In genomic region chr4:151901422-151901821, GRCm38 (mm10) we compare ENCODE assay signal across 8 mouse cellular contexts. TPM values are rescaled to one million over a fixed set of nuclear protein-coding genes. Genes with fewer than 3 reads are reported as not detected.
DNase-seq lines count a peak whose midpoint lies in the region; ATAC-seq and TF ChIP-seq lines count a peak whose summit lies in the region.

No protein-coding gene starts in this region.

- H3K36me3 ChIP-seq in intestine, postnatal 0 days (ENCODE audit: control insufficient read depth, insufficient read depth), result no peaks in the 10 kb centered on the region
- no peaks in the 10 kb centered on the region for H3K36me3 ChIP-seq in intestine, embryonic 16.5 days (ENCODE audit: control insufficient read depth, insufficient read depth, low read length)
- H3K36me3 ChIP-seq in MEL (ENCODE audit: control insufficient read depth in 1 of 2, insufficient read depth in 2 of 2, low read length in 2 of 2), result peaks cover 0 to 28% of the 10 kb centered on the region in 2 experiments; a peak in 2 of 4 replicates
- no peaks in the 10 kb centered on the region for H3K36me3 ChIP-seq in lung, postnatal 0 days (ENCODE audit: insufficient read depth, low read length)
- no peaks in the 10 kb centered on the region for H3K36me3 ChIP-seq in hindbrain, embryonic 11.5 days (ENCODE audit: control insufficient read depth, insufficient read depth, low read length)

- ATAC-seq in intestine, postnatal 0 days, result no peak
- no peak for ATAC-seq in intestine, embryonic 16.5 days
- ATAC-seq in erythroblast, adult 5-6 weeks (replicated peaks; ENCODE audit: low FRiP score, poor library complexity, severe bottlenecking), result peak; percentile 55; the same call in 1 of the 2 replicates
- ATAC-seq in lung, postnatal 0 days, result no peak
- no peak for ATAC-seq in hindbrain, embryonic 11.5 days (ENCODE audit: low FRiP score)
- ATAC-seq in frontal cortex, adult (ENCODE audit: low TSS enrichment), result no peak

- peak; percentile 65 for TF ChIP-seq RAD21 in MEL (IDR thresholded peaks at IDR 0.05; ENCODE audit: low read depth, low read length)

- H3K4me2 ChIP-seq in intestine, postnatal 0 days (replicated peaks; ENCODE audit: low read depth), result no peak overlapping the region
- H3K4me2 ChIP-seq in intestine, embryonic 16.5 days (ENCODE audit: low read depth, low read length), result no peak overlapping the region
- H3K4me2 ChIP-seq in lung, postnatal 0 days (replicated peaks; ENCODE audit: low read depth, low read length), result no peak overlapping the region
- H3K4me2 ChIP-seq in hindbrain, embryonic 11.5 days (replicated peaks; ENCODE audit: low read depth, low read length), result no peak overlapping the region

- H3K27ac ChIP-seq in intestine, postnatal 0 days (ENCODE audit: low read depth, low read length), result no peak overlapping the region
- no peak overlapping the region for H3K27ac ChIP-seq in intestine, embryonic 16.5 days (ENCODE audit: low read length)
- peak overlapping the region; percentile 68 for H3K27ac ChIP-seq in MEL (ENCODE audit: control insufficient read depth, low read depth, low read length)
- 0 out of 2 replicates have a peak overlapping the region, but pooled peaks have one; percentile 64 for H3K27ac ChIP-seq in lung, postnatal 0 days (ENCODE audit: low read length)
- no peak overlapping the region for H3K27ac ChIP-seq in hindbrain, embryonic 11.5 days (ENCODE audit: low read depth, low read length)

- no peak for TF ChIP-seq POLR2A in MEL (IDR thresholded peaks at IDR 0.05; ENCODE audit: control insufficient read depth in 1 of 2, insufficient read depth in 1 of 2, low read depth in 1 of 2, low read length in 2 of 2, poor library complexity in 1 of 2)

- 0 out of 2 replicates have a peak, but pooled peaks cover 4% of the 10 kb centered on the region for H3K27me3 ChIP-seq in intestine, postnatal 0 days (replicated peaks; ENCODE audit: control insufficient read depth, insufficient read depth, low read length)
- H3K27me3 ChIP-seq in intestine, embryonic 16.5 days (replicated peaks; ENCODE audit: control insufficient read depth, insufficient read depth, low read length), result no peaks in the 10 kb centered on the region
- no peaks in the 10 kb centered on the region for H3K27me3 ChIP-seq in MEL (ENCODE audit: control insufficient read depth in 1 of 2, insufficient read depth in 2 of 2, low read length in 2 of 2)
- no peaks in the 10 kb centered on the region for H3K27me3 ChIP-seq in lung, postnatal 0 days (replicated peaks; ENCODE audit: insufficient read depth, low read length)
- H3K27me3 ChIP-seq in hindbrain, embryonic 11.5 days (ENCODE audit: control insufficient read depth, insufficient read depth, low read length), result no peaks in the 10 kb centered on the region

- no peak overlapping the region for H3K4me3 ChIP-seq in intestine, postnatal 0 days (ENCODE audit: low read depth, low read length)
- no peak overlapping the region for H3K4me3 ChIP-seq in intestine, embryonic 16.5 days (ENCODE audit: low read length)
- H3K4me3 ChIP-seq in MEL (ENCODE audit: control insufficient read depth in 1 of 2, insufficient read depth in 1 of 2, low read depth in 2 of 2, low read length in 2 of 2), result peak overlapping the region; percentile 60 to 96
- no peak overlapping the region for H3K4me3 ChIP-seq in lung, postnatal 0 days (ENCODE audit: low read depth, low read length)
- no peak overlapping the region for H3K4me3 ChIP-seq in hindbrain, embryonic 11.5 days (ENCODE audit: low read depth, low read length)

- TF ChIP-seq EP300 in MEL (IDR thresholded peaks at IDR 0.05; ENCODE audit: low read depth in 1 of 2, low read length in 2 of 2), result no peak
- TF ChIP-seq EP300 in lung, postnatal 0 days (IDR thresholded peaks at IDR 0.05), result no peak

- WGBS in intestine, postnatal 0 days, result 63% methylated on average over 11 of the region's 11 CpGs
- 59% methylated on average over 11 of the region's 11 CpGs for WGBS in intestine, embryonic 16.5 days
- 44% methylated on average over 11 of the region's 11 CpGs for WGBS in lung, postnatal 0 days
- 69% methylated on average over 11 of the region's 11 CpGs for WGBS in hindbrain, embryonic 11.5 days

- no peak overlapping the region for H3K9ac ChIP-seq in intestine, postnatal 0 days (ENCODE audit: low read depth, low read length)
- no peak overlapping the region for H3K9ac ChIP-seq in intestine, embryonic 16.5 days (ENCODE audit: low read depth, low read length)
- H3K9ac ChIP-seq in MEL (ENCODE audit: control insufficient read depth, low read depth, low read length, poor library complexity, severe bottlenecking), result peak overlapping the region; percentile 67
- H3K9ac ChIP-seq in lung, postnatal 0 days (replicated peaks; ENCODE audit: low read depth), result no peak overlapping the region
- H3K9ac ChIP-seq in hindbrain, embryonic 11.5 days (ENCODE audit: low read depth, low read length), result no peak overlapping the region

- TF ChIP-seq CTCF in intestine, postnatal 0 days (IDR thresholded peaks at IDR 0.05; ENCODE audit: low read depth), result peak; percentile 46
- peak; percentile 90 to 94 (median 91) for TF ChIP-seq CTCF in MEL (IDR thresholded peaks at IDR 0.05 in 2 of 3, conservative IDR thresholded peaks at IDR 0.05 in 1 of 3; ENCODE audit: control insufficient read depth in 1 of 3, insufficient read depth in 1 of 3, low read depth in 2 of 3, low read length in 3 of 3, poor library complexity in 1 of 3, severe bottlenecking in 1 of 3)
- peak; percentile 41 for TF ChIP-seq CTCF in lung, postnatal 0 days (IDR thresholded peaks at IDR 0.05)

- H3K9me3 ChIP-seq in intestine, postnatal 0 days (ENCODE audit: control insufficient read depth), result no peaks in the 10 kb centered on the region
- no peaks in the 10 kb centered on the region for H3K9me3 ChIP-seq in intestine, embryonic 16.5 days (ENCODE audit: control insufficient read depth, low read length)
- H3K9me3 ChIP-seq in MEL (replicated peaks; ENCODE audit: insufficient read depth, low read length), result no peaks in the 10 kb centered on the region
- no peaks in the 10 kb centered on the region for H3K9me3 ChIP-seq in lung, postnatal 0 days (ENCODE audit: low read length)
- H3K9me3 ChIP-seq in hindbrain, embryonic 11.5 days (ENCODE audit: control insufficient read depth, low read length), result no peaks in the 10 kb centered on the region

- no peaks in the 10 kb centered on the region for H3K79me2 ChIP-seq in MEL (ENCODE audit: control insufficient read depth, insufficient read depth, low read length, poor library complexity)

- peak; percentile 89 for DNase-seq in MEL (ENCODE audit: low read depth, low spot score)
- DNase-seq in lung, postnatal 0 days (ENCODE audit: low spot score), result no peak
- DNase-seq in layer of hippocampus, postnatal 14 days (ENCODE audit: low spot score in 2 of 2), result no peak
- DNase-seq in hindbrain, embryonic 11.5 days (ENCODE audit: low spot score), result no peak

- no peaks in the 10 kb centered on the region; the same call in 1 of the 2 replicates for H3K4me1 ChIP-seq in intestine, postnatal 0 days (replicated peaks; ENCODE audit: control insufficient read depth, insufficient read depth, low read length)
- 0 out of 2 replicates have a peak, but pooled peaks cover 3% of the 10 kb centered on the region for H3K4me1 ChIP-seq in intestine, embryonic 16.5 days (ENCODE audit: control insufficient read depth, insufficient read depth, low read length)
- H3K4me1 ChIP-seq in MEL (ENCODE audit: control insufficient read depth in 1 of 2, insufficient read depth in 2 of 2, low read length in 2 of 2), result peaks cover 15 to 36% of the 10 kb centered on the region in 2 experiments
- H3K4me1 ChIP-seq in lung, postnatal 0 days (ENCODE audit: insufficient read depth, low read depth, low read length), result peaks cover 12% of the 10 kb centered on the region
- H3K4me1 ChIP-seq in hindbrain, embryonic 11.5 days (replicated peaks; ENCODE audit: control insufficient read depth, insufficient read depth, low read length), result no peaks in the 10 kb centered on the region

TF ChIP-seq in MEL, 35 proteins besides CTCF, POLR2A, EP300 and RAD21 (continues in another document):
- TF ChIP-seq BHLHE40 (IDR thresholded peaks at IDR 0.05; ENCODE audit: borderline replicate concordance, low read depth, low read length) (no peak), NELFE (IDR thresholded peaks at IDR 0.05; ENCODE audit: low read depth, low read length) (no peak), ETS1 (IDR thresholded peaks at IDR 0.05; ENCODE audit: low read depth, low read length) (0 out of 2 replicates have a peak, but pooled peaks have one; percentile 18), ZMIZ1 (IDR thresholded peaks at IDR 0.05; ENCODE audit: low read depth, low read length) (no peak), TCF12 (IDR thresholded peaks at IDR 0.05; ENCODE audit: low read depth, low read length) (no peak), MXI1 (IDR thresholded peaks at IDR 0.05; ENCODE audit: low read depth, low read length) (peak; percentile 27; the same call in 1 of the 2 replicates), ZC3H11A (IDR thresholded peaks at IDR 0.05; ENCODE audit: low read depth, low read length) (peak; percentile 34)

RNA-seq across cellular contexts. Expression of gene Dnajc11, which starts 32.1 kb away (rescaled TPM):
- polyA plus RNA-seq in intestine, postnatal 0 days (2015; fragmentation: Nextera tagmentation; extraction: Ambion mirVana), result 25.7 and 29.7 TPM in 2 replicates
- polyA plus RNA-seq in intestine, embryonic 16.5 days (2015; fragmentation: Nextera tagmentation; extraction: Ambion mirVana), result 71.0 and 73.6 TPM in 2 replicates
- 109 and 128 TPM in 2 replicates for total RNA-seq in MEL (2012; rRNA removed)
- polyA plus RNA-seq in MEL (2012; ENCODE audit: insufficient read depth in 1 of 2, insufficient read length in 2 of 2, low read depth in 1 of 2, low replicate concordance in 2 of 2, missing spikeins in 1 of 2), result 100 to 1,000 TPM; 157 to 278 TPM
- total RNA-seq in erythroblast, adult 5-6 weeks (2015; ENCODE audit: low replicate concordance), result 17.1 and 26.3 TPM in 2 replicates
- total RNA-seq in erythroblast, adult 5-6 weeks (2017; ENCODE audit: low replicate concordance), result 39.4 and 50.2 TPM in 2 replicates
- 23.0 and 24.9 TPM in 2 replicates for polyA plus RNA-seq in lung, postnatal 0 days (2015; fragmentation: Nextera tagmentation; extraction: Ambion mirVana)
- total RNA-seq in layer of hippocampus, postnatal 14 days (2021), result 10 to 100 TPM; 66.9 to 70.5 TPM
- polyA plus RNA-seq in hindbrain, embryonic 11.5 days (2014; fragmentation: Nextera tagmentation; extraction: Ambion mirVana), result 73.8 and 80.1 TPM in 2 replicates

RNA-seq across cellular contexts. Expression of gene Camta1, which starts 39.7 kb away (rescaled TPM):
- 54.1 and 58.8 TPM in 2 replicates for polyA plus RNA-seq in intestine, postnatal 0 days (2015; fragmentation: Nextera tagmentation; extraction: Ambion mirVana)
- polyA plus RNA-seq in intestine, embryonic 16.5 days (2015; fragmentation: Nextera tagmentation; extraction: Ambion mirVana), result 51.4 and 69.1 TPM in 2 replicates
- total RNA-seq in MEL (2012; rRNA removed), result 23.5 and 28.2 TPM in 2 replicates
- polyA plus RNA-seq in MEL (2012; ENCODE audit: insufficient read depth in 1 of 2, insufficient read length in 2 of 2, low read depth in 1 of 2, low replicate concordance in 2 of 2, missing spikeins in 1 of 2), result 10 to 100 TPM in 1 of 2 experiments, not detected in 1; 87.5 TPM
- 11.7 and 27.8 TPM in 2 replicates for total RNA-seq in erythroblast, adult 5-6 weeks (2015; ENCODE audit: low replicate concordance)
- 4.9 and 25.7 TPM in 2 replicates for total RNA-seq in erythroblast, adult 5-6 weeks (2017; ENCODE audit: low replicate concordance)
- polyA plus RNA-seq in lung, postnatal 0 days (2015; fragmentation: Nextera tagmentation; extraction: Ambion mirVana), result 79.1 and 86.4 TPM in 2 replicates
- total RNA-seq in layer of hippocampus, postnatal 14 days (2021), result 100 to 1,000 TPM; 230 to 235 TPM
- 117 and 130 TPM in 2 replicates for polyA plus RNA-seq in hindbrain, embryonic 11.5 days (2014; fragmentation: Nextera tagmentation; extraction: Ambion mirVana)

Comparison
In these comparisons a context has a peak if more than half of its experiments do, and no peak if none do; other contexts are left out.
1. H3K27ac ChIP-seq: peak in MEL (single experiment) and lung, postnatal 0 days (single experiment); none in intestine, postnatal 0 days (single experiment), intestine, embryonic 16.5 days (single experiment) and hindbrain, embryonic 11.5 days (single experiment).
2. H3K4me3 ChIP-seq: peak in MEL (2 of 2); none in intestine, postnatal 0 days (single experiment), intestine, embryonic 16.5 days (single experiment), lung, postnatal 0 days (single experiment) and hindbrain, embryonic 11.5 days (single experiment).
3. CTCF ChIP-seq: peak in every context shown above with its lines; median percentile 91 in MEL; 46 in intestine, postnatal 0 days; 41 in lung, postnatal 0 days.